Mouse (Mus musculus) heart, adult 2 months (tissue): ENCODE data around the gene Nt5c3b.

Experiments
- CTCF ChIP-seq: fragments of 200-600 bp; IDR thresholded peaks from 2 replicates; pipeline ENCODE4 v1.8.1; 2022; ENCODE audit warnings: antibody characterized with exemption, mild to moderate bottlenecking, moderate library complexity
- EP300 ChIP-seq: fragments of 200-500 bp; IDR thresholded peaks from 2 replicates; pipeline ENCODE4 v1.6.1; 2011; ENCODE audit warnings: low read depth, low read length, control low read depth; ENCODE audit not compliant: insufficient read depth
- POLR2A ChIP-seq: fragments of 200-500 bp; IDR thresholded peaks from 2 replicates; pipeline ENCODE4 v1.6.1; 2011; ENCODE audit warnings: mild to moderate bottlenecking, low read depth, low read length, control low read depth; ENCODE audit not compliant: insufficient read depth

- TF ChIP-seq EP300, result no peak
- no peak for TF ChIP-seq CTCF
- TF ChIP-seq POLR2A, result no peak
Observed at GRCm38 (mm10) chr11:100392958-100393357, 48.6 kb downstream of the Nt5c3b start.
